Mouse (Mus musculus) forebrain, embryonic 12.5 days (tissue): ENCODE measurements at regions not wholly inside any gene's neighbourhood (a gene's known extent, or its start where the extent isn't known, plus 50 kb on each side); places are given as distances from the start of the nearest gene placed in this dataset.
"Not testable (repeated sequence)": the region's sequence is repeated elsewhere in the genome, so short reads cannot be mapped to it uniquely, and the experiment has no call there.

ENCODE experiments used
- ATAC-seq: fragments of 200-750 bp; cut with Nextera tagmentation; 2 replicates; pipeline ENCODE4 v1.8.0; 2017; ENCODE audit warnings: moderate TSS enrichment; ENCODE audit not compliant: low FRiP score
- H3K27ac ChIP-seq: fragments of 300-500 bp; sonication (generic); 2 replicates; pipeline ENCODE4 v1.5.1; 2016; ENCODE audit warnings: mild to moderate bottlenecking
- H3K27me3 ChIP-seq: fragments of 300-500 bp; sonication (generic); 2 replicates; pipeline ENCODE4 v1.6.1; 2016; ENCODE audit warnings: mild to moderate bottlenecking
- H3K36me3 ChIP-seq: fragments of 300-500 bp; sonication (generic); replicated peaks from 2 replicates; pipeline ENCODE4 v1.6.1; 2016; ENCODE audit warnings: mild to moderate bottlenecking
- H3K4me1 ChIP-seq: fragments of 300-500 bp; sonication (generic); 2 replicates; pipeline ENCODE4 v1.6.1; 2016
- H3K4me2 ChIP-seq: fragments of 300-500 bp; sonication (generic); 2 replicates; pipeline ENCODE4 v1.6.1; 2016; ENCODE audit warnings: mild to moderate bottlenecking, moderate library complexity
- H3K4me3 ChIP-seq: fragments of 300-500 bp; sonication (generic); replicated peaks from 2 replicates; pipeline ENCODE4 v1.5.1; 2016; ENCODE audit warnings: mild to moderate bottlenecking
- H3K9ac ChIP-seq: fragments of 300-500 bp; sonication (generic); 2 replicates; pipeline ENCODE4 v1.6.1; 2016; ENCODE audit warnings: mild to moderate bottlenecking
- H3K9me3 ChIP-seq: fragments of 300-500 bp; sonication (generic); 2 replicates; pipeline ENCODE4 v1.6.1; 2016
- WGBS: fragments of 180-500 bp; shearing (Covaris S2); methylation state at CpG from one replicate; pipeline ENCODE4 v1.1.7; 2016; 5-methylcytosine and 5-hydroxymethylcytosine counted together

DNA sequence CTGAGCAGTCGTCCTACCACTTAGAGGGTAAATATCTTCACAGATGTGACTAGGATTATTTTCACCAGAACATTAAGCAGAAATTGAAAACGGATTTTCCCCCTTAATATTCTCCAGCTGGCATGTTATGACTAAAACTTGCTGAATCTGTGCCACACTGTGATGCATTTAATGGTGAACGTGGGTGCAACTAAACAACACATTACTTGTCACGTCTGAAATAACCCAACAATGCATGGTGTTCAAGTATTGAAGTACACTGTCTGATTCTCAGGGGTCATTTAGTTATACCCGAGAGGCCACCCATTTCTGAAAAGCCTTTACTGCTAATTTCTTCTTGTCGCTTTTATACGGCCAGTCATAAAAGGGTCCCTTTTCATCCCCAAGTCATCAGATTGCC, 226.5 kb downstream of the Ppp1r3a start:
- WGBS, result 28% methylated on average over 7 of the region's 7 CpGs
- no peaks in the 10 kb centered on the region for H3K36me3 ChIP-seq
- no peaks in the 10 kb centered on the region for H3K9me3 ChIP-seq
- H3K4me1 ChIP-seq, result 0 out of 2 replicates have a peak, but pooled peaks cover 4% of the 10 kb centered on the region
- ATAC-seq, result no peak
- H3K27me3 ChIP-seq, result no peaks in the 10 kb centered on the region
- no peak overlapping the region for H3K4me3 ChIP-seq
- H3K27ac ChIP-seq, result no peak overlapping the region
- no peak overlapping the region for H3K9ac ChIP-seq
- H3K4me2 ChIP-seq, result no peak overlapping the region

DNA sequence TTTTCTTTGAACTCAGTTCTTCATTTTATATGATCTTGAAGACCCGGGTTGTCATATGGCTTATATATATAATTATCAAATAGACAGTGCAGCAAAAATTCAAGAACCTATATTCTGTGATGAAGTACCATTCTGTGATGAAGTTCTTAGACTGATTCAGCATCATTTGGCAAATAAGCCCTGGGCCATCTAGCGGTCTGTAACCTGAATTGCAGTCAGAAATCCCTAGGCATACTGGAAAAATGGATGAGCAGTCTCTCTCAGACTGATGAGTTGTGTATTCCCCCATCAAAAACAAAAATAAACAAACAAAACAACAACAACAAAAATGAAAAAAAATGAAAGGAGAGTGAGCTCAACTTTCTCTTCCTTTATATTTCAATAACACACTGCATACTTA, 232.3 kb downstream of the Ppp1r3a start:
- H3K9me3 ChIP-seq, result no peaks in the 10 kb centered on the region
- WGBS, result 34% methylated on average over 2 of the region's 2 CpGs
- no peak overlapping the region for H3K4me2 ChIP-seq
- no peaks in the 10 kb centered on the region for H3K36me3 ChIP-seq
- no peak overlapping the region for H3K27ac ChIP-seq
- no peaks in the 10 kb centered on the region for H3K27me3 ChIP-seq
- H3K4me3 ChIP-seq, result no peak overlapping the region
- no peaks in the 10 kb centered on the region for H3K4me1 ChIP-seq
- H3K9ac ChIP-seq, result no peak overlapping the region
- no peak for ATAC-seq

DNA sequence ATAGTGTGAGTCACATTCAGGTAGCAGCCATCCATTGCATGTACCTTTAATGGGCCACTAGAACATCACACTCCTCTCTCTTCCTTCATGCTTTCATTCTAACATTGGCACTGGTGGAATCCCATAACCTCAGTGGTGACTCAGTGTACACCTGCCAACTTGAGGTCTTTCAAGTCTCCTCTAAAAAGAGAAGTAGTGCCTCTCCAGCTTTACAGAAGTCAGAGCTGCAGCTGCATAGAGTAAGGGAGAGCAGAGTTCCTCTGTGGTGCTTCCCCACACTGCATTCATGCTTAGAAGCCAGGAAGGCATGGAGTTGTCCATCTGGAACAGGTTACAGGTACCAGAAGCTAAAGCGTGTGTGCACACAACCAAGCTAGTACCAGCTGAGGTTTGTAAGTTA, 233.8 kb downstream of the Ppp1r3a start:
- Histone ChIP-seq H3K4me1 (no peaks in the 10 kb centered on the region), H3K36me3 (no peaks in the 10 kb centered on the region), H3K27me3 (no peaks in the 10 kb centered on the region), H3K27ac (no peak overlapping the region), H3K4me3 (no peak overlapping the region), H3K4me2 (no peak overlapping the region), H3K9ac (no peak overlapping the region), H3K9me3 (no peaks in the 10 kb centered on the region)
- 93% methylated on average over 1 of the region's 1 CpGs for WGBS
- ATAC-seq, result no peak

DNA sequence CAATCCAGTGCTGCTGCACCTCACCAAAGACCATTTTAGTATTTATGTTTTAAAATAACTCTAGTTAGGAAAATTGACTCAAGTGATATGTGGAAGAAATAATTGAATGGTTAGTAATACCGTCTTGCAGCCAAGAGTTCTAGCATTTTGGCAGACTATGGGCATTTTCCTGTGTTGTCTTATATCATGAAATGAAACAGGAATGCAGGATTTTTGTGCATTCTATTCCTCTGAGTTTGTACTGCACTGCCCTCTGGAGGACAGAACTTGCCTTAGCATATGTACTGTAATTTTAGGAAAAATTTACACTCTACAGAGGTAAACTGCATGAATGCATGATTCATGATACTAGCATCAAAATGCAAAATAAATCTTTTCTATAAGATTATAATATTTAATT, 250.9 kb downstream of the Ppp1r3a start:
- Histone ChIP-seq H3K27ac (no peak overlapping the region), H3K4me2 (no peak overlapping the region), H3K9me3 (no peaks in the 10 kb centered on the region), H3K36me3 (no peaks in the 10 kb centered on the region), H3K27me3 (no peaks in the 10 kb centered on the region), H3K4me3 (no peak overlapping the region), H3K4me1 (no peaks in the 10 kb centered on the region), H3K9ac (no peak overlapping the region)
- ATAC-seq, result peak; percentile 75; the same call in 1 of the 2 replicates
- WGBS, result 68% methylated on average over 1 of the region's 1 CpGs

DNA sequence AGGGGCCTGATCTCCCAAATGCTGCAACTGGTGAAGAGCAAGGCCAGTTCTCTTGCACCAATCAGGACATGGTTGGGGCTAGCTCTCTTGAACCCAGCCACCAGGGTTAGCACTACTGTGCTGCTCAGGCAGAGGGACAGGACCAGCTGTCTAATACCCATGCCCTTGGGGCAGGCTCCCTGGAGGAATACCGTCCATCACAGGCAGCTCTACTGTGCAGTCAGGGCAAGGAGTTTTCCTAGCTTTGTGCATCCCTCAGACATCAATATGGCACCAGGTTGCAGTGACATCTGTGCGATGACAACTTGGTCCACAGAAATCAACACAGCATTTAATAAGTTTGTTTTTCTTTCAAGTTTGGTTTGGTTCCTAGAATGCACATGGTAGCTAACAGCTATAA, 254.4 kb downstream of the Ppp1r3a start:
- no peak overlapping the region for H3K4me3 ChIP-seq
- H3K27me3 ChIP-seq, result no peaks in the 10 kb centered on the region
- H3K9ac ChIP-seq, result no peak overlapping the region
- no peak overlapping the region for H3K27ac ChIP-seq
- no peak overlapping the region for H3K4me2 ChIP-seq
- no peaks in the 10 kb centered on the region for H3K4me1 ChIP-seq
- no peaks in the 10 kb centered on the region for H3K9me3 ChIP-seq
- ATAC-seq, result no peak
- no peaks in the 10 kb centered on the region for H3K36me3 ChIP-seq
- 83% methylated on average over 2 of the region's 2 CpGs for WGBS

DNA sequence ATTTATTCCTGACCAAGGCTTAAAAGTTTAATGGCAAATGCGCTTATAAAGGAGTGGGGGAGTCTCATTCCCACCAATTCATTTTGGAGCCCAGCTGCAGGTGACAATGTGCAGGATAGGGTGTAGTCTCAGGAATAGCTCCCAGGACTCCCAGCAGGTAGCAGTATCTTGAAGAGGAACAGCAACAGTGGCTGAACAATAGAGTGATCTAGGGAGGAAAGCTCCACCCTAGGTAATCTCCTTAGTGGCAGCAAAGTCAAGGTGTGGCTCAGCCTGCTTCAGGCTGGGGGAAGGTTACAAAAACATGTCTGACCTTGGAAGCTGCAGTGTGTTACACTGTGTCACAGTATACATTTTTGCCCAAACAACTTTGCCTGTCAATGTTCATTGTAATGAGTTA, 255.2 kb downstream of the Ppp1r3a start:
- not testable (repeated sequence) for ATAC-seq, H3K27ac ChIP-seq, H3K36me3 ChIP-seq, H3K4me3 ChIP-seq, H3K4me2 ChIP-seq, H3K9ac ChIP-seq, H3K27me3 ChIP-seq, H3K4me1 ChIP-seq, H3K9me3 ChIP-seq
- 41% methylated on average over 1 of the region's 1 CpGs for WGBS

DNA sequence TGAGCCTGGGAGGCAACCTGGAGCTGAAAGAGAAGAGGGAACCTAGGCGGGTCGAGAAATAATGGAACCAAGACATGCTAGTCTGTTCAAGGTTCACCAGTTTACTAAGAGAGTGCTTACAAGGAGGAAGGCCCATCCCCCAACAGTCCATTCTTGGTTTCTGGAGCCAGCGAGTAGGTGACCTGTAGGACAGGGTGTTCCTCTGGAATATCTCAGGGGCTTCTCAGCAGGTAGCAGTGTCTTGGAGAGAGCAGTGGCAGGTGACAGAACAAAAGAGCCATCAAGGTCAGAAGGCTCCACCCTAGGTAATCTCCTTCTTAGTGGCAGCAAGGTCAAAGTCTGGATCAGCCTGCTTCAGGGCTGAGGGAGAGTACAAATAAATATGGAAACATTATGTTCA, 268.4 kb downstream of the Ppp1r3a start:
- H3K4me3 ChIP-seq, H3K27me3 ChIP-seq: not testable (repeated sequence)
- WGBS, result 77% methylated on average over 3 of the region's 3 CpGs

DNA sequence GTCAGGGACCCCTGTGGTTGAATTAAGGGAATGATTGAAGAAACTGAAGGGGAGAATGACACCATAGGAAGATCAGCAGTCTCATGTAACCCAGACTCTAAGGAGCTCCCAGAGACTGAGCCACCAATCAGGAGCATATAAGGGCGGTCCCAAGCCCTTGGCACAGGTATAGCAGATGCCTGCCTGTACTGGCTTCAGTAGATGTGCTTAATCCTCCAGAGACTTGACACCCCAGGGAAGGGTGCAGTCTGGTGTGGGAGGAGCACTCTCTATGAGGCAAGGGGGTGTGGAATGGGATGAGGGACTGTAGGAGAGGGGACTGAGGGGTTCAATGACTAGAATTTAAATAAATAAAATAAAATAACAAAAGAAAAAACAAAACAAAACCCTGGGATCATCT, 298.7 kb downstream of the Ppp1r3a start:
- H3K4me3 ChIP-seq, result no peak overlapping the region
- ATAC-seq, result no peak
- H3K4me1 ChIP-seq, result no peaks in the 10 kb centered on the region
- H3K27me3 ChIP-seq, result no peaks in the 10 kb centered on the region
- no peaks in the 10 kb centered on the region for H3K9me3 ChIP-seq
- H3K36me3 ChIP-seq, result no peaks in the 10 kb centered on the region
- H3K4me2 ChIP-seq, result no peak overlapping the region
- H3K27ac ChIP-seq, result no peak overlapping the region
- no peak overlapping the region for H3K9ac ChIP-seq
- 76% methylated on average over 1 of the region's 1 CpGs for WGBS

More for the DNA sequence above, 268.4 kb downstream of the Ppp1r3a start:
- H3K36me3 ChIP-seq, H3K9me3 ChIP-seq, ATAC-seq, H3K9ac ChIP-seq, H3K27ac ChIP-seq, H3K4me2 ChIP-seq, H3K4me1 ChIP-seq: not testable (repeated sequence)

DNA sequence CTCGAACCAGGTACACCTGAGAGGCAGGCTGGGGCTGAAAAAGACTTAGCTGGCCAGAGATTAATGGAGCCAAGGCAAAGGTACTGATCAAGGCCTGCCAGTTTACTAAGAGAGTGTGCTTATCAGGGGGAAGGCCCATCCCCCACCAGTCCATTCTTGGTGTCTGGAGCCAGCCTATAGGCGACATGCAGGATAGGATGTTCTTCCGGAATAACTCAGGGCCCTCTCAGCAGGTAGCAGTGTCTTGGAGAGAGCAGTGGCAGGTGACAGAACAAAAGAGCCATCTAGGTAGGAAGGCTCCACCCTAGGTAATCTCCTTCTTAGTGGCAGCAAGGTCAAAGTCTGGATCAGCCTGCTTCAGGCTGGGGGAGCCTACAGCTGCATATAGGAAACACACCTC, 301.8 kb downstream of the Ppp1r3a start:
- H3K4me1 ChIP-seq, H3K27ac ChIP-seq, H3K9me3 ChIP-seq, ATAC-seq, H3K36me3 ChIP-seq, H3K27me3 ChIP-seq, H3K4me2 ChIP-seq, H3K9ac ChIP-seq, H3K4me3 ChIP-seq: not testable (repeated sequence)
- WGBS, result 84% methylated on average over 3 of the region's 3 CpGs

DNA sequence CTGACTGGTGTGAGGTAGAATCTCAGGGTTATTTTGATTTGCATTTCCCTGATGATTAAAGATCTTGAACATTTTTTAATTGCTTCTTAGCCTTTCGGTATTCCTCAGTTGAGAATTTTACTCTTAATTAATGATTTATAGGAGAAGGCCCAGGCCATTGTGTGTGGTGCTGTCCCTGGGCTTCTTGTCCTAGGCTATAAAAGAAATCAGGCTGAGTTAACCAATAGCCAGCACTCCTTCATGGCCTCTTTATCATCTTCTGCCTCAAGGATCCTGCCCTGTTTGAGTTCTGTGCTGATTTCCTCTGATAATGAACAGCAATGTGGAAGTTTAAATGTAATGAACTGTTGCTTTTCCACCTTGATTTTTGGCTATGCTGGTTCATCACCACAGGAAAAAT, 323.3 kb downstream of the Ppp1r3a start:
- no peak for ATAC-seq
- WGBS, result 89% methylated on average over 1 of the region's 1 CpGs

DNA sequence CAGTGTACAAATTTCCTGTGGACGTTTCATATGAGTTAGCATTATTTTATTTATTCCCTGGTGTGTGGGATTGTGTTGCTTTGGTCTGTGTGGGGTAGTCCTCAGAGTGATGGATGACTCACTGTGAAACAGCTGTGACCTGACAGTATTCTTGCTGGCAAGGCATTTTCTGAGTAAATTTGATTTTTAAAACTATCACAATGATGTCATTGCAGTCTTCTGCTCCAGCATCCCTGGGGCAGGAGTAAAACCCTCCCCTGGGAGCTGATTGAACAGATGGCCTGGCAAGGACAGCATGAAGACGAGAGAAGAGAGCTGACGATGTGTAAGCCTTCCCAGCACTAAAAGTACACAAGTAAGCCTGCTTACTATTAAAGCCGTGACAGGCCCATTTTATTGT, 345.3 kb downstream of the Ppp1r3a start:
- Histone ChIP-seq H3K9me3 (no peaks in the 10 kb centered on the region), H3K4me2 (no peak overlapping the region), H3K27ac (no peak overlapping the region), H3K9ac (no peak overlapping the region), H3K36me3 (no peaks in the 10 kb centered on the region), H3K27me3 (no peaks in the 10 kb centered on the region), H3K4me1 (no peaks in the 10 kb centered on the region), H3K4me3 (no peak overlapping the region)
- no peak; the same call in 1 of the 2 replicates for ATAC-seq
- 52% methylated on average over 4 of the region's 4 CpGs for WGBS

More for the DNA sequence above, 323.3 kb downstream of the Ppp1r3a start:
- Histone ChIP-seq H3K4me1 (no peaks in the 10 kb centered on the region), H3K4me3 (no peak overlapping the region), H3K9me3 (no peaks in the 10 kb centered on the region), H3K4me2 (no peak overlapping the region), H3K9ac (no peak overlapping the region), H3K36me3 (no peaks in the 10 kb centered on the region), H3K27ac (no peak overlapping the region), H3K27me3 (no peaks in the 10 kb centered on the region)

DNA sequence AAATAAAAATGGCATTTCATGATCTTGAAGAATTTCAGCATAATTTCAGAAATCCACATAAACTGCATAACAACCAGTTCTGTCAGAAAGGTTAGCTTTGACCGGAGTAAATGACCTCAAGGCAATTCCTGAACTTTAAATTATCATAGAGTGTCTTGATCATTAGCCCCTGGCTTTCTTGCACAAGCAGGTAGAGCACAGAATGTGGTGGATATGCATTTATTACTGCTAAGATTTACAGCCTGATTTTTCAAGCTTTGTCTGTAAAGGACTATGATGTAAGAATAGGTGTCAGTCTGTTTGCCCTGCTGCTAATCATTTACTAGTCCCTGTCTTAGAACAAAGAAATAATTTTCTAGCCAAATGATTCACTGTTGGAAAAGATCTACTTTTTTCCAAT, 347.3 kb downstream of the Ppp1r3a start:
- WGBS, result 79% methylated on average over 1 of the region's 1 CpGs
- Histone ChIP-seq H3K9me3 (no peaks in the 10 kb centered on the region), H3K27me3 (no peaks in the 10 kb centered on the region)

DNA sequence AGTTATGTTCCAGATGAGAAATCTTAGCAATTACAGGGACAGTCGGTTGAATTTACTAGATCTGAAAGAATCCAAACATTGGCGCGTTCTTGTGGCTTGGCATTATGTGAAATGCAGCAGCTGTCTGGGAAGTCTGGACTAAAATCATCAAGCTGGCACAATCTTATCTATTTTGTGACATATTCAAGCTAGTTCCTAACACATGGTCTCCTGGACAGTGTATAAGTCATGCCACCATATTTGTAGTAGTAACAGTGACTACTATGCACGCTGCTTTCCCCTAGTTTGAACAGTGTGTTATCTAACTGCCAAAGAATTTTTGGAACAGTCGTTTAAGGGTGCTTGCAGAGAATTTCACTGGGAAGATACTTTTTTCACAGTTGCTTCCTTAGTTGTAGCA, 396.8 kb downstream of the Ppp1r3a start:
- H3K27ac ChIP-seq, result no peak overlapping the region
- WGBS, result 88% methylated on average over 5 of the region's 5 CpGs
- H3K9me3 ChIP-seq, result no peaks in the 10 kb centered on the region
- no peaks in the 10 kb centered on the region for H3K36me3 ChIP-seq
- no peak overlapping the region for H3K9ac ChIP-seq
- H3K4me1 ChIP-seq, result no peaks in the 10 kb centered on the region
- H3K4me3 ChIP-seq, result no peak overlapping the region
- ATAC-seq, result no peak
- H3K27me3 ChIP-seq, result no peaks in the 10 kb centered on the region
- H3K4me2 ChIP-seq, result no peak overlapping the region

More for the DNA sequence above, 347.3 kb downstream of the Ppp1r3a start:
- H3K9ac ChIP-seq, result no peak overlapping the region
- ATAC-seq, result no peak
- no peaks in the 10 kb centered on the region for H3K4me1 ChIP-seq
- H3K4me3 ChIP-seq, result no peak overlapping the region
- H3K27ac ChIP-seq, result no peak overlapping the region
- no peak overlapping the region for H3K4me2 ChIP-seq
- H3K36me3 ChIP-seq, result no peaks in the 10 kb centered on the region
